Mouse (Mus musculus) liver, adult (tissue): ENCODE data around the gene Dysf.

Experiments used
- GATA4 ChIP-seq: IDR thresholded peaks from 2 replicates; pipeline ENCODE4 v1.6.1; 2014; ENCODE audit warnings: mild to moderate bottlenecking, low read length; ENCODE audit not compliant: insufficient replicate concordance

Dysf gene

GRCm38 (mm10) chr6:84008363-84009171 lies at the start of gene Dysf:
Dysf (plus strand) TSS chr6:84008590.
- TF ChIP-seq GATA4, result no peak

GRCm38 (mm10) chr6:83987642-83988041 lies 20.7 kb upstream of the Dysf start:
- no peak for TF ChIP-seq GATA4

GRCm38 (mm10) chr6:84002716-84003115 lies 5.7 kb upstream of the Dysf start:
- TF ChIP-seq GATA4, result no peak

GRCm38 (mm10) chr6:84004295-84004694 lies 4.1 kb upstream of the Dysf start:
- TF ChIP-seq GATA4, result no peak

GRCm38 (mm10) chr6:84009172-84009872 lies 932 bp downstream of the Dysf start:
- TF ChIP-seq GATA4, result no peak

- no peak for TF ChIP-seq GATA4
Measured at GRCm38 (mm10) chr6:84009915-84010302, 1.5 kb downstream of the Dysf start.

GRCm38 (mm10) chr6:84010303-84011225 lies 2.2 kb downstream of the Dysf start:
- TF ChIP-seq GATA4, result no peak

- no peak for TF ChIP-seq GATA4
Measured at GRCm38 (mm10) chr6:84016851-84017250, 8.5 kb downstream of the Dysf start.

- no peak for TF ChIP-seq GATA4
Measured at GRCm38 (mm10) chr6:84017392-84017791, 9.0 kb downstream of the Dysf start.

GRCm38 (mm10) chr6:84018906-84019550 lies 10.6 kb downstream of the Dysf start:
- TF ChIP-seq GATA4, result no peak

- peak; percentile 78; the same call in 1 of the 2 replicates for TF ChIP-seq GATA4
Measured at GRCm38 (mm10) chr6:84020002-84020401, 11.6 kb downstream of the Dysf start.

GRCm38 (mm10) chr6:84021990-84022389 lies 13.6 kb downstream of the Dysf start:
- no peak for TF ChIP-seq GATA4

GRCm38 (mm10) chr6:84025636-84026035 lies 17.2 kb downstream of the Dysf start:
- TF ChIP-seq GATA4, result no peak

- TF ChIP-seq GATA4, result no peak; the same call in 1 of the 2 replicates
Measured at GRCm38 (mm10) chr6:84028791-84029190, 20.4 kb downstream of the Dysf start.

- no peak for TF ChIP-seq GATA4
Measured at GRCm38 (mm10) chr6:84029775-84030174, 21.4 kb downstream of the Dysf start.

GRCm38 (mm10) chr6:84043251-84043940 lies 35.0 kb downstream of the Dysf start:
- TF ChIP-seq GATA4, result no peak
